Mouse (Mus musculus) kidney, postnatal 4 days (tissue): ENCODE measurements at regions not wholly inside any gene's neighbourhood (a gene's known extent, or its start where the extent isn't known, plus 50 kb on each side); places are given as distances from the start of the nearest gene placed in this dataset.

Source experiments
- DNase-seq, 2 experiments: peaks; one replicate each; pipeline ENCODE4 v3.0.0; 2021; ENCODE audit warnings: mixed read lengths in 2 of 2

- no peak for DNase-seq
Measured at GRCm38 (mm10) chr13:118193951-118194696, 192.3 kb upstream of the B430218F22Rik start.

GRCm38 (mm10) chr13:118208146-118208545, 178.3 kb upstream of the B430218F22Rik start:
- no peak for DNase-seq

- DNase-seq, result peak; percentile 26 to 33
Measured at GRCm38 (mm10) chr13:118227354-118227753, 159.1 kb upstream of the B430218F22Rik start.

GRCm38 (mm10) chr13:118237968-118238367, 148.5 kb upstream of the B430218F22Rik start:
- DNase-seq, result no peak

- DNase-seq, result no peak
Measured at GRCm38 (mm10) chr13:118244680-118245079, 141.8 kb upstream of the B430218F22Rik start.

GRCm38 (mm10) chr13:118245546-118245945, 140.9 kb upstream of the B430218F22Rik start:
- no peak for DNase-seq

- DNase-seq, result no peak
Measured at GRCm38 (mm10) chr13:118259606-118260005, 126.8 kb upstream of the B430218F22Rik start.

- DNase-seq, result no peak
Measured at GRCm38 (mm10) chr13:118262971-118263370, 123.5 kb upstream of the B430218F22Rik start.

GRCm38 (mm10) chr13:118265763-118266520, 120.5 kb upstream of the B430218F22Rik start:
- no peak for DNase-seq

GRCm38 (mm10) chr13:118272904-118273303, 113.5 kb upstream of the B430218F22Rik start:
- no peak for DNase-seq

GRCm38 (mm10) chr13:118280956-118281355, 105.5 kb upstream of the B430218F22Rik start:
- DNase-seq, result no peak

GRCm38 (mm10) chr13:118293728-118294127, 92.7 kb upstream of the B430218F22Rik start:
- DNase-seq, result no peak

- no peak for DNase-seq
Measured at GRCm38 (mm10) chr13:118310080-118310479, 76.3 kb upstream of the B430218F22Rik start.

- DNase-seq, result no peak
Measured at GRCm38 (mm10) chr13:118313676-118314075, 72.8 kb upstream of the B430218F22Rik start.
